ENCODE assay signal across 26 mouse cellular contexts in genomic region chr2:178196038-178196437, GRCm38 (mm10).
DNase-seq lines count a peak whose midpoint lies in the region; ATAC-seq and TF ChIP-seq lines count a peak whose summit lies in the region.
"Had no signal": no experiment of that assay in that cellular context is flagged by ENCODE, and none has a peak within 500 bp of the region (broad histone marks: within the 10 kb centered on the region; RNA-seq: fewer than 3 reads in every experiment).

No protein-coding gene starts in this region.

- H3K36me3 ChIP-seq in liver, embryonic 13.5 days, result no peaks in the 10 kb centered on the region
- H3K36me3 ChIP-seq: embryonic facial prominence, embryonic 10.5 days; G1E; heart, embryonic 15.5 days; hindbrain, embryonic 13.5 days; limb, embryonic 13.5 days; stomach, embryonic 15.5 days had no signal

- TF ChIP-seq POLR2A in cerebellum, adult 2 months (IDR thresholded peaks at IDR 0.05; ENCODE audit: borderline replicate concordance, insufficient read depth, low read length), result no peak

- H3K4me3 ChIP-seq in cerebellum, adult 2 months (replicated peaks; ENCODE audit: insufficient read depth, low read depth, low read length), result no peak overlapping the region
- H3K4me3 ChIP-seq in liver, embryonic 13.5 days (replicated peaks), result no peak overlapping the region
- H3K4me3 ChIP-seq: embryonic facial prominence, embryonic 10.5 days; heart, embryonic 15.5 days; hindbrain, embryonic 13.5 days; limb, embryonic 13.5 days; megakaryocyte, embryonic 14.5 days; stomach, embryonic 15.5 days had no signal

- H3K27ac ChIP-seq in cerebellum, adult 2 months (ENCODE audit: insufficient read depth, low read length), result no peak overlapping the region
- H3K27ac ChIP-seq in liver, embryonic 13.5 days, result no peak overlapping the region
- H3K27ac ChIP-seq: embryonic facial prominence, embryonic 10.5 days; heart, embryonic 15.5 days; hindbrain, embryonic 13.5 days; kidney, postnatal 0 days; limb, embryonic 13.5 days; stomach, embryonic 15.5 days had no signal

- H3K9ac ChIP-seq in liver, embryonic 13.5 days, result no peak overlapping the region
- H3K9ac ChIP-seq: heart, embryonic 15.5 days; hindbrain, embryonic 13.5 days; limb, embryonic 13.5 days; stomach, embryonic 15.5 days had no signal

- H3K4me2 ChIP-seq in liver, embryonic 13.5 days, result no peak overlapping the region
- H3K4me2 ChIP-seq: heart, embryonic 15.5 days; hindbrain, embryonic 13.5 days; limb, embryonic 13.5 days; stomach, embryonic 15.5 days had no signal

- 91% methylated on average over 6 of the region's 6 CpGs for WGBS in cerebellum, adult 2 months
- 69% methylated on average over 6 of the region's 6 CpGs for WGBS in liver, embryonic 13.5 days (ENCODE audit: insufficient replicate concordance)

- H3K9me3 ChIP-seq in liver, embryonic 13.5 days (replicated peaks), result no peaks in the 10 kb centered on the region
- H3K9me3 ChIP-seq: embryonic facial prominence, embryonic 10.5 days; heart, embryonic 15.5 days; hindbrain, embryonic 13.5 days; limb, embryonic 13.5 days; stomach, embryonic 15.5 days had no signal

- H3K4me1 ChIP-seq in cerebellum, adult 2 months (ENCODE audit: control insufficient read depth, insufficient read depth, low read length), result peaks cover 57% of the 10 kb centered on the region
- H3K4me1 ChIP-seq in liver, embryonic 13.5 days (replicated peaks), result peaks cover 14% of the 10 kb centered on the region
- H3K4me1 ChIP-seq: stomach, embryonic 15.5 days had no signal

- peak; percentile 32; the same call in 1 of the 2 replicates for TF ChIP-seq CTCF in cerebellum, adult 2 months (IDR thresholded peaks at IDR 0.05; ENCODE audit: borderline replicate concordance, insufficient read depth, low read depth, low read length)

- DNase-seq in cerebellum, adult 2 months, result peak in 1 of 2 experiments; percentile 9
- no peak for DNase-seq in cerebellum, adult 9-11 months
- DNase-seq in liver, embryonic 13.5 days, result no peak
- DNase-seq in liver, result no peak
- peak; percentile 19 for DNase-seq in A20 (ENCODE audit: low read depth, low spot score)
- peak; percentile 55 for DNase-seq in brain, adult 2 months (ENCODE audit: low read depth, low spot score)
- DNase-seq in kidney, adult 9 months, result no peak
- no peak for DNase-seq in kidney, postnatal 25 days
- DNase-seq: adrenal gland, postnatal 10 days; cerebellum, adult 8-10 months; heart, postnatal 36 days; kidney, adult 18-20 months; lung, adult 2 months; thymus, adult 2 months had no signal

- no peaks in the 10 kb centered on the region for H3K27me3 ChIP-seq in cerebellum, adult 2 months (ENCODE audit: control insufficient read depth, insufficient read depth, low read length)
- H3K27me3 ChIP-seq in liver, embryonic 13.5 days, result no peaks in the 10 kb centered on the region
- H3K27me3 ChIP-seq: heart, embryonic 15.5 days; hindbrain, embryonic 13.5 days; limb, embryonic 13.5 days; Patski; stomach, embryonic 15.5 days had no signal

- ATAC-seq in liver, embryonic 13.5 days (ENCODE audit: low read depth), result peak; percentile 12; the same call in 1 of the 2 replicates
- ATAC-seq: activated CD4-positive, CD25-positive, alpha-beta regulatory T cell, adult 4 months; forebrain, embryonic 16.5 days; midbrain, embryonic 16.5 days; Patski had no signal

Comparison
In these comparisons a context has a peak if more than half of its experiments do, and no peak if none do; other contexts are left out.
1. DNase-seq: peak in A20 (single experiment) and brain, adult 2 months (single experiment); none in cerebellum, adult 9-11 months (single experiment), liver, embryonic 13.5 days (single experiment), liver (single experiment), kidney, adult 9 months (single experiment) and kidney, postnatal 25 days (0 of 2).